In the genomic region with DNA sequence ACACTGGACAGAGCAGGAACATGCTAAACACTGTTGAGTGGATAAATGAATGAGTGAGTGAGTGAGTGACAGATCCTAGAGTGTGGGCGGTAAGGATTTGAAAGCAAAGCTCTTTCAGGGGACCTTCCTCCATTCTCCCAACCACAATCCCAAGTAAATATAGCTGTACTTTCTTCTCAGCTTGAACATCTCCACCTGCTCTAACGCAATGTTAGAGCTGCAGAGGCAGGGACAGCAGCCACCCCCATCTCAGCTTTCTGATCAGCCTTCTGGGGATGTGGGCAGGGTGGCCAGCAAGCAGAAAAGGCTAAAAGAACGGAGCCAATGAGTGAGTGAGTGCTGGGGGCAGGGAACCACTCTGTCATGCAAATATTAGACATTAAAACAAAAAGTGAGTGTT, we compare ENCODE assay signal across 45 mouse cellular contexts. TPM values are rescaled to one million over a fixed set of nuclear protein-coding genes. Genes with fewer than 3 reads are reported as not detected.
"Had no signal": no experiment of that assay in that cellular context is flagged by ENCODE, and none has a peak within 500 bp of the region (broad histone marks: within the 10 kb centered on the region; RNA-seq: fewer than 3 reads in every experiment).

No protein-coding gene starts in this region.

- H3K27me3 ChIP-seq: limb, embryonic 12.5 days; limb, embryonic 13.5 days; limb, embryonic 15.5 days; liver, embryonic 12.5 days; liver, embryonic 13.5 days; liver, embryonic 15.5 days; lung, embryonic 15.5 days; midbrain, embryonic 12.5 days; midbrain, embryonic 13.5 days; midbrain, embryonic 15.5 days had no signal

- H3K36me3 ChIP-seq: limb, embryonic 10.5 days; limb, embryonic 12.5 days; limb, embryonic 13.5 days; limb, embryonic 15.5 days; liver, embryonic 12.5 days; liver, embryonic 13.5 days; liver, embryonic 15.5 days; lung, embryonic 15.5 days; midbrain, embryonic 10.5 days; midbrain, embryonic 12.5 days; midbrain, embryonic 13.5 days; midbrain, embryonic 15.5 days had no signal

- DNase-seq: left cerebral cortex, postnatal 4 days; liver; liver, embryonic 13.5 days; liver, postnatal 0 days; lung, adult 18-20 months; lung, adult 2 months; lung, embryonic 14.5 days; lung, postnatal 10 days; lung, postnatal 14 days; lung, postnatal 36 days; lung, postnatal 4 days; midbrain, embryonic 14.5 days had no signal

- ATAC-seq: liver, embryonic 12.5 days; liver, postnatal 0 days; lung, postnatal 0 days; midbrain, embryonic 13.5 days; midbrain, embryonic 15.5 days; midbrain, embryonic 16.5 days had no signal

- H3K4me1 ChIP-seq: limb, embryonic 15.5 days; liver, embryonic 12.5 days; liver, embryonic 13.5 days; liver, embryonic 15.5 days; lung, embryonic 15.5 days had no signal

- H3K4me3 ChIP-seq: limb, embryonic 10.5 days; limb, embryonic 12.5 days; limb, embryonic 13.5 days; limb, embryonic 15.5 days; liver, embryonic 12.5 days; liver, embryonic 13.5 days; liver, embryonic 15.5 days; lung, embryonic 15.5 days; megakaryocyte, embryonic 14.5 days; midbrain, embryonic 10.5 days; midbrain, embryonic 12.5 days; midbrain, embryonic 13.5 days; midbrain, embryonic 15.5 days; myocyte had no signal

- H3K27ac ChIP-seq: limb, embryonic 10.5 days; limb, embryonic 12.5 days; limb, embryonic 13.5 days; limb, embryonic 15.5 days; liver, embryonic 12.5 days; liver, embryonic 13.5 days; liver, embryonic 14.5 days; liver, embryonic 15.5 days; lung, embryonic 15.5 days; macrophage; midbrain, embryonic 10.5 days; midbrain, embryonic 12.5 days; midbrain, embryonic 13.5 days; midbrain, embryonic 15.5 days had no signal

RNA-seq across cellular contexts. Expression of a gene that starts 38.0 kb away (rescaled TPM):
- total RNA-seq: megakaryocyte progenitor cell, adult 5-6 weeks; megakaryocyte, adult 5-6 weeks; megakaryocyte-erythroid progenitor cell, adult 5-6 weeks; monocyte, adult 5-6 weeks had no signal
- polyA plus RNA-seq: liver, adult 2 months had no signal

RNA-seq across cellular contexts. Expression of a gene that starts 50.3 kb away (rescaled TPM):
- total RNA-seq: left cerebral cortex, adult 8-10 months; left cerebral cortex, postnatal 10 days; left cerebral cortex, postnatal 25 days; left cerebral cortex, postnatal 36 days; left cerebral cortex, postnatal 4 days; megakaryocyte progenitor cell, adult 5-6 weeks; megakaryocyte, adult 5-6 weeks; megakaryocyte-erythroid progenitor cell, adult 5-6 weeks; midbrain, postnatal 0 days; monocyte, adult 5-6 weeks had no signal
- polyA plus RNA-seq: limb, embryonic 10.5 days; limb, embryonic 11.5 days; limb, embryonic 12.5 days; limb, embryonic 14.5 days; limb, embryonic 15.5 days; liver, adult 2 months; liver, embryonic 11.5 days; liver, embryonic 12.5 days; liver, embryonic 13.5 days; liver, embryonic 14.5 days; liver, embryonic 15.5 days; liver, embryonic 16.5 days; liver, postnatal 0 days; lung, adult 2 months; lung, embryonic 14.5 days; lung, embryonic 15.5 days; lung, embryonic 16.5 days; lung, postnatal 0 days; macrophage; midbrain, embryonic 10.5 days; midbrain, embryonic 11.5 days; midbrain, embryonic 12.5 days; midbrain, embryonic 14.5 days; midbrain, embryonic 16.5 days; midbrain, postnatal 0 days; myocyte had no signal
